Comparison of ENCODE assay signal across 8 mouse cellular contexts in the genomic region with DNA sequence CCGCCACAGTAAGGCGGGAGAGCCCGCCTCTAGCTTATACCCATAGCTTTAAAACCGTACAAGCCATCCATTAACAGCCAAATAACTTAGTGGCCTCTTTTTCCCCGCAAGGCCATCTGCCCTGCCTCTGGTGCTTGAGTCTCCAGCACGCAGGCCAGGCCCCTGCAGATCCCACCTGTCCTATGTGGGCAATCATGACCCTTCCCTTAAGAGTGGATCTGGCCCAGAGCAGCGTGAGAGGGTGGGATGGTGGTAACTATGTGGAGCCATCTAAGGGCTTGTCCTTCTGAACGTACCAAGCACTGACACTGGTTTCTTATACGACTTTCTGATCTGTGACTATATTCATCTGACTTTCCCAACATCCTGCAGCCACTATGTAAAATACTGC. TPM values are rescaled to one million over a fixed set of nuclear protein-coding genes. Genes with fewer than 3 reads are reported as not detected.
A peak's percentile ranks its signal among the peaks of the same experiment; 100 is the strongest.
DNase-seq lines count a peak whose midpoint lies in the region; ATAC-seq and TF ChIP-seq lines count a peak whose summit lies in the region.

No protein-coding gene starts in this region.

- peak overlapping the region; percentile 96 for H3K4me2 ChIP-seq in liver, embryonic 11.5 days
- H3K4me2 ChIP-seq in stomach, postnatal 0 days (replicated peaks; ENCODE audit: low read depth): peak overlapping the region; percentile 61

- no peaks in the 10 kb centered on the region for H3K9me3 ChIP-seq in liver, embryonic 11.5 days (ENCODE audit: control insufficient read depth, low read length)
- no peaks in the 10 kb centered on the region for H3K9me3 ChIP-seq in stomach, postnatal 0 days (ENCODE audit: control insufficient read depth, low read length)

- intact Hi-C loops in gastrocnemius, adult 2 months (cut with DNase I): no loop called here

- TF ChIP-seq CTCF in gastrocnemius, adult 2 months (IDR thresholded peaks at IDR 0.05): no peak
- TF ChIP-seq CTCF in testis, adult 2 months (IDR thresholded peaks at IDR 0.05; ENCODE audit: control insufficient read depth, insufficient read depth, insufficient replicate concordance, low read depth, low read length): no peak
- TF ChIP-seq CTCF in stomach, postnatal 0 days (IDR thresholded peaks at IDR 0.05; ENCODE audit: low read depth): no peak

- H3K4me3 ChIP-seq in gastrocnemius, adult 2 months: peak overlapping the region; percentile 94
- peak overlapping the region; percentile 99 for H3K4me3 ChIP-seq in testis, adult 2 months (ENCODE audit: control insufficient read depth, low read depth, low read length)
- H3K4me3 ChIP-seq in liver, embryonic 11.5 days (ENCODE audit: low read depth, low read length): peak overlapping the region; percentile 87
- 0 out of 2 replicates have a peak overlapping the region, but pooled peaks have one; percentile 8 for H3K4me3 ChIP-seq in stomach, postnatal 0 days (ENCODE audit: low read depth, low read length)

- WGBS in liver, embryonic 11.5 days: 6% methylated on average over 9 of the region's 9 CpGs
- 2% methylated on average over 9 of the region's 9 CpGs for WGBS in stomach, postnatal 0 days

- no peak for TF ChIP-seq POLR2A in testis, adult 2 months (IDR thresholded peaks at IDR 0.05; ENCODE audit: control insufficient read depth, low read depth, low read length)

- H3K4me1 ChIP-seq in testis, adult 2 months (ENCODE audit: control insufficient read depth, insufficient read depth, low read length): peaks cover 10% of the 10 kb centered on the region
- peaks cover 35% of the 10 kb centered on the region for H3K4me1 ChIP-seq in liver, embryonic 11.5 days (replicated peaks; ENCODE audit: control insufficient read depth, insufficient read depth, low read length)
- 0 out of 2 replicates have a peak, but pooled peaks cover 4% of the 10 kb centered on the region for H3K4me1 ChIP-seq in stomach, postnatal 0 days (replicated peaks; ENCODE audit: control insufficient read depth, insufficient read depth)

- TF ChIP-seq EP300 in stomach, postnatal 0 days (optimal IDR thresholded peaks at IDR 0.05): no peak

- no peaks in the 10 kb centered on the region for H3K27me3 ChIP-seq in testis, adult 2 months (ENCODE audit: control insufficient read depth, insufficient read depth, low read length)
- H3K27me3 ChIP-seq in liver, embryonic 11.5 days (replicated peaks; ENCODE audit: control insufficient read depth, insufficient read depth, low read length): no peaks in the 10 kb centered on the region
- H3K27me3 ChIP-seq in stomach, postnatal 0 days (ENCODE audit: control insufficient read depth, insufficient read depth, low read length): no peaks in the 10 kb centered on the region

- H3K27ac ChIP-seq in gastrocnemius, adult 2 months: peak overlapping the region; percentile 97
- peak overlapping the region; percentile 80 for H3K27ac ChIP-seq in testis, adult 2 months (ENCODE audit: control insufficient read depth, insufficient read depth, low read depth, low read length)
- H3K27ac ChIP-seq in liver, embryonic 11.5 days (ENCODE audit: low read depth, low read length): peak overlapping the region; percentile 57
- no peak overlapping the region; the same call in 1 of the 2 replicates for H3K27ac ChIP-seq in stomach, postnatal 0 days (replicated peaks)

- peak overlapping the region; percentile 64 for H3K9ac ChIP-seq in liver, embryonic 11.5 days (ENCODE audit: low read depth, low read length)
- peak overlapping the region; percentile 53 for H3K9ac ChIP-seq in stomach, postnatal 0 days (ENCODE audit: low read length)

- H3K36me3 ChIP-seq in testis, adult 2 months (ENCODE audit: control insufficient read depth, insufficient read depth, low read length): no peaks in the 10 kb centered on the region; the same call in none of the 2 replicates
- peaks cover 33% of the 10 kb centered on the region for H3K36me3 ChIP-seq in liver, embryonic 11.5 days (ENCODE audit: control insufficient read depth, insufficient read depth, low read length)
- H3K36me3 ChIP-seq in stomach, postnatal 0 days (ENCODE audit: control insufficient read depth, insufficient read depth, low read length): no peaks in the 10 kb centered on the region; the same call in 1 of the 2 replicates

- DNase-seq in gastrocnemius, adult 2 months: no peak
- no peak for DNase-seq in gastrocnemius, postnatal 4 days (ENCODE audit: low spot score in 2 of 2)
- no peak for DNase-seq in testis, postnatal 14 days (ENCODE audit: low spot score)
- DNase-seq in liver, embryonic 11.5 days (ENCODE audit: low spot score): no peak
- DNase-seq in stomach, postnatal 0 days (ENCODE audit: low spot score): no peak
- no peak for DNase-seq in cerebellum, adult 8-10 months
- no peak for DNase-seq in frontal cortex, postnatal 10 days (ENCODE audit: low spot score in 2 of 2)

- ATAC-seq in liver, embryonic 11.5 days (replicated peaks; ENCODE audit: low FRiP score): peak; percentile 18
- ATAC-seq in stomach, postnatal 0 days (ENCODE audit: low FRiP score, low TSS enrichment): no peak

RNA-seq across cellular contexts. Expression of gene Slbp, which starts 0.4 kb away (rescaled TPM):
- 1 to 10 TPM; 6.3 to 7.7 TPM for total RNA-seq in gastrocnemius, adult 2 months (2021)
- total RNA-seq in gastrocnemius, postnatal 4 days (2021): 10 to 100 TPM; 38.4 to 42.2 TPM
- 68.0 and 70.6 TPM in 2 replicates for polyA plus RNA-seq in testis, adult 2 months (2012; rRNA removed)
- polyA plus RNA-seq in liver, embryonic 11.5 days (2014; fragmentation: Nextera tagmentation; extraction: Ambion mirVana): 369 and 394 TPM in 2 replicates
- polyA plus RNA-seq in stomach, postnatal 0 days (2015; fragmentation: Nextera tagmentation; extraction: Ambion mirVana): 84.0 and 87.3 TPM in 2 replicates

RNA-seq across cellular contexts. Expression of gene Tacc3, which starts 5.2 kb away (rescaled TPM):
- 1 to 10 TPM in 1 of 2 experiments, under 1 TPM in 1; 0.97 to 1.3 TPM for total RNA-seq in gastrocnemius, adult 2 months (2021)
- total RNA-seq in gastrocnemius, postnatal 4 days (2021): 10 to 100 TPM; 31.2 to 33.7 TPM
- polyA plus RNA-seq in testis, adult 2 months (2012; rRNA removed): 42.6 and 42.8 TPM in 2 replicates
- 229 and 255 TPM in 2 replicates for polyA plus RNA-seq in liver, embryonic 11.5 days (2014; fragmentation: Nextera tagmentation; extraction: Ambion mirVana)
- polyA plus RNA-seq in stomach, postnatal 0 days (2015; fragmentation: Nextera tagmentation; extraction: Ambion mirVana): 33.8 and 44.0 TPM in 2 replicates

RNA-seq across cellular contexts. Expression of gene Tmem129, which starts 5.4 kb away (rescaled TPM):
- total RNA-seq in gastrocnemius, adult 2 months (2021): 10 to 100 TPM in 1 of 2 experiments, 1 to 10 TPM in 1; 9.0 to 11.7 TPM
- 10 to 100 TPM; 26.5 to 27.1 TPM for total RNA-seq in gastrocnemius, postnatal 4 days (2021)
- 50.6 and 56.1 TPM in 2 replicates for polyA plus RNA-seq in testis, adult 2 months (2012; rRNA removed)
- polyA plus RNA-seq in liver, embryonic 11.5 days (2014; fragmentation: Nextera tagmentation; extraction: Ambion mirVana): 35.7 and 38.0 TPM in 2 replicates
- 16.7 and 17.4 TPM in 2 replicates for polyA plus RNA-seq in stomach, postnatal 0 days (2015; fragmentation: Nextera tagmentation; extraction: Ambion mirVana)

RNA-seq across cellular contexts. Expression of gene Gm9903, which starts 23.1 kb away (rescaled TPM):
- total RNA-seq in gastrocnemius, adult 2 months (2021): under 1 TPM in 1 of 2 experiments, not detected in 1; 0.64 TPM
- 1 to 10 TPM; 1.8 to 1.9 TPM for total RNA-seq in gastrocnemius, postnatal 4 days (2021)
- polyA plus RNA-seq in testis, adult 2 months (2012; rRNA removed): 23.7 and 24.9 TPM in 2 replicates
- 0.22 and 0.27 TPM in 2 replicates for polyA plus RNA-seq in liver, embryonic 11.5 days (2014; fragmentation: Nextera tagmentation; extraction: Ambion mirVana)
- polyA plus RNA-seq in stomach, postnatal 0 days (2015; fragmentation: Nextera tagmentation; extraction: Ambion mirVana): 0.25 and 0.42 TPM in 2 replicates

RNA-seq across cellular contexts. Expression of gene Fam53a, which starts 23.3 kb away (rescaled TPM):
- 10 to 100 TPM; 59.4 to 68.6 TPM for total RNA-seq in gastrocnemius, adult 2 months (2021)
- total RNA-seq in gastrocnemius, postnatal 4 days (2021): 10 to 100 TPM; 37.5 to 42.7 TPM
- polyA plus RNA-seq in testis, adult 2 months (2012; rRNA removed): 16.4 and 17.6 TPM in 2 replicates
- 62.5 and 63.6 TPM in 2 replicates for polyA plus RNA-seq in liver, embryonic 11.5 days (2014; fragmentation: Nextera tagmentation; extraction: Ambion mirVana)
- polyA plus RNA-seq in stomach, postnatal 0 days (2015; fragmentation: Nextera tagmentation; extraction: Ambion mirVana): 44.9 and 45.0 TPM in 2 replicates

Comparison
In these comparisons a context has a peak if more than half of its experiments do, and no peak if none do; other contexts are left out.
1. H3K4me3 ChIP-seq: peak in every context shown above with its lines; median percentile 99 in testis, adult 2 months; 94 in gastrocnemius, adult 2 months; 87 in liver, embryonic 11.5 days; 8 in stomach, postnatal 0 days.